Mouse (Mus musculus) CH12.LX (cell line): ENCODE measurements around the gene Gstt2.

Source experiments
- CTCF ChIP-seq, 2 experiments: IDR thresholded peaks in 1 of 2; conservative IDR thresholded peaks in 1 of 2; 2 replicates each; pipeline ENCODE4 v1.5.1; 2011 to 2012; ENCODE audit warnings: low read depth in 2 of 2, low read length in 2 of 2, improper control_type of control experiment in 1 of 2, inconsistent platforms in 1 of 2, mild to moderate bottlenecking in 1 of 2, moderate library complexity in 1 of 2
- POLR2A ChIP-seq: IDR thresholded peaks from 2 replicates; pipeline ENCODE4 v1.6.1; 2011; ENCODE audit warnings: low read depth, mild to moderate bottlenecking, improper control_type of control experiment, low read length
- ZKSCAN1 ChIP-seq: IDR thresholded peaks from 2 replicates; pipeline ENCODE4 v1.6.1; 2012; ENCODE audit warnings: low read depth, inconsistent platforms, low read length, improper control_type of control experiment, borderline replicate concordance

DNA sequence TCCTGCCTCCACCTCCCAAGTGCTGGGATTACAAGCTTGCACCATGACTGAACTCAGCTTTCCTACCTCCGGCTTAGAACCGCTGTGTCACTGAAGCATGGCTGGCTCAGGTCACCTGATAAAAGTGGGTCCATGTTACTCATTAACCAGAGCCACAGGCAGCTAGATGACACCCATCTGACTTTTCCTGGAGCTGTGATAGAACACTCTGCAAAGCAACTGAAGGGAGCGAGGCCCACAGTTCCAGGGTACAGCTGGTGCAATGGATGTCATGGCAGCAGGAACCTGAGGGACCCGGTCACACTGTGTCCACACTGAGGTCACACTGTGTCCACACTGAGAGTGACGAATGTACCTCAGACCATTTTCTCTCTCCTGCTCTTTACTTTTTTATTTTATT lies 47.4 kb downstream of the Gstt2 start:
- TF ChIP-seq ZKSCAN1 (no peak), CTCF (conservative IDR thresholded peaks at IDR 0.05 in 1 of 2, IDR thresholded peaks at IDR 0.05 in 1 of 2; ENCODE audit: low read depth in 2 of 2, low read length in 2 of 2) (no peak), POLR2A (no peak)
